Comparison of ENCODE assay signal across 26 mouse cellular contexts in the genomic region with DNA sequence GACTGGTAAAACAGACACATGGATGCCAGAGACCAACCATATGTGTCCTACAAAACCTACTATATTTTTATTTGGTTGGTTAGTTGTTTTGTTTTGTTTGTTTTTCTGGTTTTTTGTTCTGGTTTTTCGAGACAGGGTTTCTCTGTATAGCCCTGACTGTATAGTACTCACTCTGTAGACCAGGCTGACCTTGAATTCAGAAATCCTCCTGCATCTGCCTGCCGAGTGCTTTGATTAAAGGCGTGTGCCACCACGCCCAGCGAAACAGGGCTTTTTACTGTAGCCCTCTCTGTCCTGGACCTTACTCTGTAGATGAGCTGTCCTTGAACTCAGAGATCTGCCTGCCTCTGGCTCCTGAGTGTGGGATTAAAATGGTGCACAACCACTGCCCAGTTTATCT. TPM values are rescaled to one million over a fixed set of nuclear protein-coding genes. Genes with fewer than 3 reads are reported as not detected.
A peak's percentile ranks its signal among the peaks of the same experiment; 100 is the strongest.
DNase-seq lines count a peak whose midpoint lies in the region; ATAC-seq and TF ChIP-seq lines count a peak whose summit lies in the region.
"Had no signal": no experiment of that assay in that cellular context is flagged by ENCODE, and none has a peak within 500 bp of the region (broad histone marks: within the 10 kb centered on the region; RNA-seq: fewer than 3 reads in every experiment).

No protein-coding gene starts in this region.

- dilution Hi-C loops in CH12.LX (cut with MboI; ENCODE audit: extremely low pct_ligation_motif_present, extremely low pct_unique_long_range_greater_than_20kb, low sequenced_read_pairs), result no loop called here

- no peak overlapping the region for H3K27ac ChIP-seq in heart, embryonic 13.5 days (replicated peaks)
- H3K27ac ChIP-seq in liver, embryonic 15.5 days (replicated peaks), result no peak overlapping the region
- no peak overlapping the region for H3K27ac ChIP-seq in liver, embryonic 11.5 days (ENCODE audit: low read depth, low read length)
- no peak overlapping the region for H3K27ac ChIP-seq in CH12.LX (ENCODE audit: insufficient read depth, low read depth)
- no peak overlapping the region for H3K27ac ChIP-seq in liver, postnatal 0 days (ENCODE audit: low read depth)
- H3K27ac ChIP-seq in intestine, embryonic 15.5 days, result no peak overlapping the region
- H3K27ac ChIP-seq: embryonic facial prominence, embryonic 12.5 days; heart, adult 2 months; hindbrain, embryonic 14.5 days had no signal

- no peaks in the 10 kb centered on the region for H3K9me3 ChIP-seq in heart, embryonic 13.5 days
- H3K9me3 ChIP-seq in liver, embryonic 15.5 days (replicated peaks), result no peaks in the 10 kb centered on the region
- H3K9me3 ChIP-seq in liver, embryonic 11.5 days (ENCODE audit: control insufficient read depth, low read length), result no peaks in the 10 kb centered on the region
- H3K9me3 ChIP-seq in CH12.LX (replicated peaks; ENCODE audit: low read length), result no peaks in the 10 kb centered on the region
- H3K9me3 ChIP-seq in liver, postnatal 0 days (ENCODE audit: low read length), result no peaks in the 10 kb centered on the region
- no peaks in the 10 kb centered on the region for H3K9me3 ChIP-seq in intestine, embryonic 15.5 days
- H3K9me3 ChIP-seq: embryonic facial prominence, embryonic 12.5 days; heart, embryonic 12.5 days had no signal

- no peaks in the 10 kb centered on the region for H3K27me3 ChIP-seq in heart, embryonic 13.5 days (replicated peaks)
- H3K27me3 ChIP-seq in liver, embryonic 15.5 days, result no peaks in the 10 kb centered on the region
- no peaks in the 10 kb centered on the region for H3K27me3 ChIP-seq in liver, embryonic 11.5 days (replicated peaks; ENCODE audit: control insufficient read depth, insufficient read depth, low read length)
- H3K27me3 ChIP-seq in CH12.LX (replicated peaks), result no peaks in the 10 kb centered on the region
- no peaks in the 10 kb centered on the region for H3K27me3 ChIP-seq in liver, postnatal 0 days (ENCODE audit: insufficient read depth, low read length)
- H3K27me3 ChIP-seq in intestine, embryonic 15.5 days (replicated peaks), result no peaks in the 10 kb centered on the region
- H3K27me3 ChIP-seq: embryonic facial prominence, embryonic 12.5 days; heart, embryonic 12.5 days had no signal

- no peak for TF ChIP-seq POLR2A in CH12.LX (IDR thresholded peaks at IDR 0.05; ENCODE audit: low read depth, low read length)

- no peak for TF ChIP-seq RAD21 in CH12.LX (IDR thresholded peaks at IDR 0.05; ENCODE audit: low read depth, low read length)

- WGBS in heart, embryonic 13.5 days, result 89% methylated on average over 5 of the region's 5 CpGs
- 82% methylated on average over 5 of the region's 5 CpGs for WGBS in liver, embryonic 15.5 days (ENCODE audit: insufficient replicate concordance)
- WGBS in liver, embryonic 11.5 days, result 90% methylated on average over 5 of the region's 5 CpGs
- WGBS in liver, postnatal 0 days (ENCODE audit: insufficient replicate concordance), result 91% methylated on average over 5 of the region's 5 CpGs
- WGBS in intestine, embryonic 15.5 days, result 93% methylated on average over 5 of the region's 5 CpGs

- in situ Hi-C loops in CH12.LX (cut with MboI; ENCODE audit: low pct_ligation_motif_present, low pct_unique_long_range_greater_than_20kb, low sequenced_read_pairs), result no loop called here

- no peak for TF ChIP-seq EP300 in CH12.LX (IDR thresholded peaks at IDR 0.05; ENCODE audit: low read length)
- TF ChIP-seq EP300 in liver, postnatal 0 days (IDR thresholded peaks at IDR 0.05; ENCODE audit: low read depth), result no peak

- peaks cover 16% of the 10 kb centered on the region for H3K4me1 ChIP-seq in heart, embryonic 13.5 days
- H3K4me1 ChIP-seq in liver, embryonic 15.5 days (replicated peaks), result peaks cover 28% of the 10 kb centered on the region
- peaks cover 7% of the 10 kb centered on the region for H3K4me1 ChIP-seq in liver, embryonic 11.5 days (replicated peaks; ENCODE audit: control insufficient read depth, insufficient read depth, low read length)
- peaks cover 0 to 30% of the 10 kb centered on the region in 2 experiments; a peak in 2 of 4 replicates for H3K4me1 ChIP-seq in CH12.LX (ENCODE audit: control insufficient read depth in 1 of 2, insufficient read depth in 2 of 2)
- H3K4me1 ChIP-seq in liver, postnatal 0 days (ENCODE audit: insufficient read depth), result peaks cover 14% of the 10 kb centered on the region
- peaks cover 10% of the 10 kb centered on the region for H3K4me1 ChIP-seq in intestine, embryonic 15.5 days (replicated peaks)

- H3K4me3 ChIP-seq in heart, embryonic 13.5 days, result no peak overlapping the region
- no peak overlapping the region for H3K4me3 ChIP-seq in liver, embryonic 15.5 days (replicated peaks)
- H3K4me3 ChIP-seq in liver, embryonic 11.5 days (ENCODE audit: low read depth, low read length), result no peak overlapping the region
- no peak overlapping the region for H3K4me3 ChIP-seq in CH12.LX (replicated peaks in 1 of 3; ENCODE audit: low read depth in 2 of 3, low read length in 2 of 3, poor library complexity in 1 of 3)
- H3K4me3 ChIP-seq in liver, postnatal 0 days (ENCODE audit: low read depth, low read length), result no peak overlapping the region
- no peak overlapping the region for H3K4me3 ChIP-seq in intestine, embryonic 15.5 days (replicated peaks)
- H3K4me3 ChIP-seq: heart, adult 2 months had no signal

- H3K4me2 ChIP-seq in heart, embryonic 13.5 days, result peak overlapping the region; percentile 79; the same call in 1 of the 2 replicates
- peak overlapping the region; percentile 90; the same call in 1 of the 2 replicates for H3K4me2 ChIP-seq in liver, embryonic 15.5 days
- no peak overlapping the region for H3K4me2 ChIP-seq in liver, embryonic 11.5 days
- H3K4me2 ChIP-seq in CH12.LX (ENCODE audit: insufficient read depth, low read depth, poor library complexity, severe bottlenecking), result peak overlapping the region; percentile 72
- peak overlapping the region; percentile 94; the same call in 1 of the 2 replicates for H3K4me2 ChIP-seq in liver, postnatal 0 days (ENCODE audit: low read depth, low read length)
- H3K4me2 ChIP-seq in intestine, embryonic 15.5 days (replicated peaks), result no peak overlapping the region

- H3K9ac ChIP-seq in heart, embryonic 13.5 days, result no peak overlapping the region
- H3K9ac ChIP-seq in liver, embryonic 15.5 days, result no peak overlapping the region
- no peak overlapping the region for H3K9ac ChIP-seq in liver, embryonic 11.5 days (ENCODE audit: low read depth, low read length)
- peak overlapping the region; percentile 42; the same call in 1 of the 2 replicates for H3K9ac ChIP-seq in CH12.LX (ENCODE audit: insufficient read depth, low read depth)
- H3K9ac ChIP-seq in liver, postnatal 0 days (replicated peaks), result no peak overlapping the region
- H3K9ac ChIP-seq in intestine, embryonic 15.5 days, result no peak overlapping the region

- peaks cover 71% of the 10 kb centered on the region for H3K36me3 ChIP-seq in heart, embryonic 13.5 days
- peaks cover 46% of the 10 kb centered on the region for H3K36me3 ChIP-seq in liver, embryonic 15.5 days (replicated peaks)
- H3K36me3 ChIP-seq in liver, embryonic 11.5 days (ENCODE audit: control insufficient read depth, insufficient read depth, low read length), result peaks cover 14% of the 10 kb centered on the region
- peaks cover 36 to 59% of the 10 kb centered on the region in 2 experiments for H3K36me3 ChIP-seq in CH12.LX (replicated peaks in 1 of 2; ENCODE audit: control insufficient read depth in 1 of 2, insufficient read depth in 1 of 2, low read length in 1 of 2)
- peaks cover 32% of the 10 kb centered on the region for H3K36me3 ChIP-seq in liver, postnatal 0 days (replicated peaks; ENCODE audit: insufficient read depth, low read length)
- H3K36me3 ChIP-seq in intestine, embryonic 15.5 days, result peaks cover 20% of the 10 kb centered on the region

- no peak for TF ChIP-seq CTCF in CH12.LX (conservative IDR thresholded peaks at IDR 0.05 in 1 of 2, IDR thresholded peaks at IDR 0.05 in 1 of 2; ENCODE audit: low read depth in 2 of 2, low read length in 2 of 2)
- no peak for TF ChIP-seq CTCF in liver, postnatal 0 days (IDR thresholded peaks at IDR 0.05; ENCODE audit: low read depth)

- no peak for ATAC-seq in heart, embryonic 13.5 days (ENCODE audit: extremely low read depth, insufficient number of reproducible peaks, low FRiP score, low TSS enrichment)
- no peak for ATAC-seq in liver, embryonic 15.5 days (ENCODE audit: insufficient read depth)
- ATAC-seq in liver, embryonic 11.5 days (replicated peaks; ENCODE audit: low FRiP score), result no peak
- no peak for ATAC-seq in liver, postnatal 0 days
- no peak for ATAC-seq in intestine, embryonic 15.5 days
- ATAC-seq: activated CD4-positive, CD25-positive, alpha-beta regulatory T cell, adult 4 months; forebrain, embryonic 16.5 days; inflammation-experienced regulatory T-cells, adult 6 months had no signal

- peaks cover 15% of the 10 kb centered on the region for H3K79me2 ChIP-seq in CH12.LX (replicated peaks; ENCODE audit: control insufficient read depth, extremely low read depth, insufficient read depth, poor library complexity, severe bottlenecking)

- DNase-seq in heart, postnatal 4 days, result no peak
- DNase-seq in liver, embryonic 11.5 days (ENCODE audit: low spot score), result no peak
- DNase-seq in CH12.LX (ENCODE audit: extremely low read depth), result no peak
- DNase-seq in liver, postnatal 0 days, result no peak
- DNase-seq: adrenal gland, postnatal 14 days; cerebellum, adult 11-12 months; cerebellum, adult 9-10 months; cerebellum, postnatal 25 days; gastrocnemius, postnatal 14 days; heart, adult 2 months had no signal

RNA-seq across cellular contexts. Expression of a gene that starts 1.5 kb away (rescaled TPM):
- 37.4 and 38.7 TPM in 2 replicates for polyA plus RNA-seq in heart, embryonic 13.5 days (2015; fragmentation: Nextera tagmentation; extraction: Ambion mirVana)
- total RNA-seq in heart, postnatal 4 days (2021), result 10 to 100 TPM; 39.3 to 41.8 TPM
- polyA plus RNA-seq in liver, embryonic 15.5 days (2015; fragmentation: Nextera tagmentation; extraction: Ambion mirVana), result 12.3 and 12.4 TPM in 2 replicates
- polyA plus RNA-seq in liver, embryonic 11.5 days (2014; fragmentation: Nextera tagmentation; extraction: Ambion mirVana), result 32.4 and 33.5 TPM in 2 replicates
- total RNA-seq in CH12.LX (2012; rRNA removed) (28.0 and 30.6 TPM in 2 replicates), CH12.LX (2014; rRNA removed) (32.5 and 38.7 TPM in 2 replicates)
- polyA plus RNA-seq in CH12.LX (2012; ENCODE audit: insufficient read length, low read depth), result 43.4 and 62.0 TPM in 2 replicates
- 10.3 and 10.6 TPM in 2 replicates for polyA plus RNA-seq in liver, postnatal 0 days (2015; fragmentation: Nextera tagmentation; extraction: Ambion mirVana)
- 34.7 and 37.6 TPM in 2 replicates for polyA plus RNA-seq in intestine, embryonic 15.5 days (2015; fragmentation: Nextera tagmentation; extraction: Ambion mirVana)

RNA-seq across cellular contexts. Expression of a gene that starts 1.5 kb away (rescaled TPM):
- 32.0 and 35.2 TPM in 2 replicates for polyA plus RNA-seq in heart, embryonic 13.5 days (2015; fragmentation: Nextera tagmentation; extraction: Ambion mirVana)
- total RNA-seq in heart, postnatal 4 days (2021), result 10 to 100 TPM; 11.8 to 14.3 TPM
- 16.0 and 17.6 TPM in 2 replicates for polyA plus RNA-seq in liver, embryonic 15.5 days (2015; fragmentation: Nextera tagmentation; extraction: Ambion mirVana)
- 60.4 and 61.5 TPM in 2 replicates for polyA plus RNA-seq in liver, embryonic 11.5 days (2014; fragmentation: Nextera tagmentation; extraction: Ambion mirVana)
- total RNA-seq in CH12.LX (2012; rRNA removed) (42.3 and 55.6 TPM in 2 replicates), CH12.LX (2014; rRNA removed) (94.5 and 100 TPM in 2 replicates)
- 87.0 and 93.2 TPM in 2 replicates for polyA plus RNA-seq in CH12.LX (2012; ENCODE audit: insufficient read length, low read depth)
- 6.9 and 7.7 TPM in 2 replicates for polyA plus RNA-seq in liver, postnatal 0 days (2015; fragmentation: Nextera tagmentation; extraction: Ambion mirVana)
- polyA plus RNA-seq in intestine, embryonic 15.5 days (2015; fragmentation: Nextera tagmentation; extraction: Ambion mirVana), result 36.8 and 41.3 TPM in 2 replicates

RNA-seq across cellular contexts. Expression of a gene that starts 24.6 kb away (rescaled TPM):
- not detected in 2 replicates for polyA plus RNA-seq in heart, embryonic 13.5 days (2015; fragmentation: Nextera tagmentation; extraction: Ambion mirVana)
- not detected for total RNA-seq in heart, postnatal 4 days (2021)
- not detected in 2 replicates for polyA plus RNA-seq in liver, embryonic 15.5 days (2015; fragmentation: Nextera tagmentation; extraction: Ambion mirVana)
- polyA plus RNA-seq in liver, embryonic 11.5 days (2014; fragmentation: Nextera tagmentation; extraction: Ambion mirVana), result not detected in 2 replicates
- total RNA-seq in CH12.LX (2012; rRNA removed) (not detected in 2 replicates), CH12.LX (2014; rRNA removed) (not detected in 2 replicates)
- polyA plus RNA-seq in CH12.LX (2012; ENCODE audit: insufficient read length, low read depth), result not detected in 2 replicates
- polyA plus RNA-seq in liver, postnatal 0 days (2015; fragmentation: Nextera tagmentation; extraction: Ambion mirVana), result not detected in 2 replicates
- polyA plus RNA-seq in intestine, embryonic 15.5 days (2015; fragmentation: Nextera tagmentation; extraction: Ambion mirVana), result not detected in 2 replicates
- total RNA-seq: adrenal gland, adult 18-20 months; adrenal gland, postnatal 14 days; gastrocnemius, adult 18-20 months; gastrocnemius, postnatal 14 days; heart, adult 2 months; hematopoietic stem cell, adult 5-6 weeks; MEL had no signal
- polyA plus RNA-seq: activated CD4-positive, CD25-positive, alpha-beta regulatory T cell, adult 4 months; cortical plate, adult 2 months; embryonic facial prominence, embryonic 12.5 days; forebrain, embryonic 11.5 days; forebrain, embryonic 16.5 days; heart, adult 2 months; heart, embryonic 12.5 days; heart, postnatal 0 days; hindbrain, embryonic 14.5 days; inflammation-experienced regulatory T-cells, adult 6 months had no signal

Comparison
In these comparisons a context has a peak if more than half of its experiments do, and no peak if none do; other contexts are left out.
1. H3K4me2 ChIP-seq: peak in heart, embryonic 13.5 days (single experiment), liver, embryonic 15.5 days (single experiment), CH12.LX (single experiment) and liver, postnatal 0 days (single experiment); none in liver, embryonic 11.5 days (single experiment) and intestine, embryonic 15.5 days (single experiment).